19 mouse cellular contexts compared by ENCODE assay signal in the genomic region with DNA sequence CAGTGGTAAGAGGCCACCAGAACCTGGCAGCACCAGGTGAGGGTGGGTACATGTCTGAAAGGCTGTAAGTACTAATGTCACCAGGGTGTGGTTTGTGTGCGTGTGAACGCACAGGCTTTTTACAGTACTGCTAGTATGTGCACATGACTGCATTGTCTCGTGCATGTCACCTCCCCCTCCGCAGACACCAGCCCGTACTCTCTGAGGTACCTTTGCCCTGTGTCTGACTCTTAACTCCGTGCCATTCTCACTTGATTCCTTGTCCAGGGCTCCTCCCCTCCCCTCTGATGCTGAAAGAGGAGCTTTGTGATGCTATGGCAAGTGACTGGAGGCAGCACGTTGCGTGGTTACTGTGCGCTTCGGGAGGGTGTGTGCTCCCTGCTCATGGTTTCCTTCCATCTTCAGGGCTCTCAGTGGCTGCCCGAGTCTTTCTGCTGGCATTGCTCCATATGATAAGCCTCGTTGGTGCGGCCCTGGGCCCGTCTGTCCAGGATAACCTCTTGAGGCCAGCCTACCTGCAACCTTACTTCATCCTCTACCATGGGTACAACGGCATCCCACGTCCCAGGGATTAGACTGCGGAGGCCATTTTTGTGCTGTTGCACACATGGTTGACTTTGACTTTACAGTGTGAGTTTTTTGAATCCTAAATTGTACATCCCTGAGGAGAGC.
DNase-seq lines count a peak whose midpoint lies in the region; ATAC-seq and TF ChIP-seq lines count a peak whose summit lies in the region.
"Had no signal": no experiment of that assay in that cellular context is flagged by ENCODE, and none has a peak within 500 bp of the region (broad histone marks: within the 10 kb centered on the region; RNA-seq: fewer than 3 reads in every experiment).

No protein-coding gene starts in this region.

- intact Hi-C loops in gastrocnemius, adult 2 months (cut with DNase I) = no loop called here
- intact Hi-C loops in gastrocnemius, postnatal 36 days (cut with DNase I) = no loop called here

- no peak for TF ChIP-seq EP300 in stomach, postnatal 0 days (optimal IDR thresholded peaks at IDR 0.05)

- peak overlapping the region; percentile 83 for H3K27ac ChIP-seq in gastrocnemius, adult 2 months
- H3K27ac ChIP-seq in kidney, embryonic 15.5 days = 0 out of 2 replicates have a peak overlapping the region, but pooled peaks have one; percentile 92
- peak overlapping the region; percentile 83; the same call in 1 of the 2 replicates for H3K27ac ChIP-seq in stomach, postnatal 0 days (replicated peaks)
- no peak overlapping the region for H3K27ac ChIP-seq in midbrain, embryonic 13.5 days

- WGBS in kidney, embryonic 15.5 days = 90% methylated on average over 17 of the region's 17 CpGs
- WGBS in stomach, postnatal 0 days = 78% methylated on average over 17 of the region's 17 CpGs
- 88% methylated on average over 17 of the region's 17 CpGs for WGBS in midbrain, embryonic 13.5 days

- no peak overlapping the region for H3K4me3 ChIP-seq in gastrocnemius, adult 2 months
- no peak overlapping the region for H3K4me3 ChIP-seq in kidney, embryonic 15.5 days (replicated peaks)
- H3K4me3 ChIP-seq in stomach, postnatal 0 days (ENCODE audit: low read depth, low read length) = no peak overlapping the region
- no peak overlapping the region for H3K4me3 ChIP-seq in midbrain, embryonic 13.5 days (replicated peaks)
- H3K4me3 ChIP-seq: embryonic facial prominence, embryonic 12.5 days; heart, embryonic 12.5 days; limb, embryonic 15.5 days had no signal

- H3K27me3 ChIP-seq in kidney, embryonic 15.5 days = no peaks in the 10 kb centered on the region
- no peaks in the 10 kb centered on the region for H3K27me3 ChIP-seq in stomach, postnatal 0 days (ENCODE audit: control insufficient read depth, insufficient read depth, low read length)
- no peaks in the 10 kb centered on the region for H3K27me3 ChIP-seq in midbrain, embryonic 13.5 days
- H3K27me3 ChIP-seq: embryonic facial prominence, embryonic 12.5 days; heart, embryonic 12.5 days; limb, embryonic 15.5 days; Patski had no signal

- H3K36me3 ChIP-seq in kidney, embryonic 15.5 days = no peaks in the 10 kb centered on the region
- H3K36me3 ChIP-seq in stomach, postnatal 0 days (ENCODE audit: control insufficient read depth, insufficient read depth, low read length) = no peaks in the 10 kb centered on the region
- H3K36me3 ChIP-seq in midbrain, embryonic 13.5 days = no peaks in the 10 kb centered on the region
- H3K36me3 ChIP-seq: embryonic facial prominence, embryonic 12.5 days; heart, embryonic 12.5 days; limb, embryonic 15.5 days had no signal

- peaks cover 25% of the 10 kb centered on the region for H3K4me1 ChIP-seq in kidney, embryonic 15.5 days
- peaks cover 7% of the 10 kb centered on the region; the same call in 1 of the 2 replicates for H3K4me1 ChIP-seq in stomach, postnatal 0 days (replicated peaks; ENCODE audit: control insufficient read depth, insufficient read depth)
- H3K4me1 ChIP-seq in midbrain, embryonic 13.5 days (replicated peaks) = peaks cover 8% of the 10 kb centered on the region; the same call in 1 of the 2 replicates

- H3K9me3 ChIP-seq in kidney, embryonic 15.5 days (replicated peaks) = no peaks in the 10 kb centered on the region
- no peaks in the 10 kb centered on the region for H3K9me3 ChIP-seq in stomach, postnatal 0 days (ENCODE audit: control insufficient read depth, low read length)
- H3K9me3 ChIP-seq in midbrain, embryonic 13.5 days = no peaks in the 10 kb centered on the region
- H3K9me3 ChIP-seq: embryonic facial prominence, embryonic 12.5 days; heart, embryonic 12.5 days; limb, embryonic 15.5 days had no signal

- H3K4me2 ChIP-seq in kidney, embryonic 15.5 days = no peak overlapping the region
- H3K4me2 ChIP-seq in stomach, postnatal 0 days (replicated peaks; ENCODE audit: low read depth) = no peak overlapping the region
- no peak overlapping the region for H3K4me2 ChIP-seq in midbrain, embryonic 13.5 days (replicated peaks)
- H3K4me2 ChIP-seq: embryonic facial prominence, embryonic 12.5 days; heart, embryonic 12.5 days; limb, embryonic 15.5 days had no signal

- peak; percentile 15 for DNase-seq in gastrocnemius, adult 2 months
- no peak for DNase-seq in gastrocnemius, postnatal 36 days
- DNase-seq in kidney, postnatal 4 days = no peak
- DNase-seq in kidney, postnatal 14 days = peak; percentile 41
- DNase-seq in stomach, postnatal 0 days (ENCODE audit: low spot score) = no peak
- DNase-seq: adrenal gland, adult 8-10 months; cerebellum, adult 9-10 months; heart, postnatal 14 days; layer of hippocampus, adult 9-11 months; thymus, postnatal 14 days had no signal

- ATAC-seq in kidney, embryonic 15.5 days (replicated peaks; ENCODE audit: low FRiP score) = no peak
- ATAC-seq in stomach, postnatal 0 days (ENCODE audit: low FRiP score, low TSS enrichment) = peak; percentile 71
- ATAC-seq in midbrain, embryonic 13.5 days = no peak
- ATAC-seq: CD4-positive, CD25-positive, alpha-beta regulatory T cell, adult 4 months; forebrain, embryonic 16.5 days; hindbrain, embryonic 16.5 days; Patski had no signal

- TF ChIP-seq CTCF in gastrocnemius, adult 2 months (IDR thresholded peaks at IDR 0.05) = no peak
- no peak for TF ChIP-seq CTCF in stomach, postnatal 0 days (IDR thresholded peaks at IDR 0.05; ENCODE audit: low read depth)

- H3K9ac ChIP-seq in kidney, embryonic 15.5 days = no peak overlapping the region
- H3K9ac ChIP-seq in stomach, postnatal 0 days (ENCODE audit: low read length) = no peak overlapping the region
- H3K9ac ChIP-seq in midbrain, embryonic 13.5 days (replicated peaks) = no peak overlapping the region
- H3K9ac ChIP-seq: embryonic facial prominence, embryonic 12.5 days; heart, embryonic 12.5 days; limb, embryonic 15.5 days had no signal

Comparison
In these comparisons a context has a peak if more than half of its experiments do, and no peak if none do; other contexts are left out.
1. DNase-seq: peak in gastrocnemius, adult 2 months (single experiment) and kidney, postnatal 14 days (single experiment); none in gastrocnemius, postnatal 36 days (0 of 2), kidney, postnatal 4 days (0 of 2) and stomach, postnatal 0 days (single experiment).